Mouse (Mus musculus) cerebellum, postnatal 4 days (tissue): Measurements from ENCODE around the gene Gm13275.
A peak's percentile ranks its signal among the peaks of the same experiment; 100 is the strongest.
"Not testable (repeated sequence)": the region's sequence is repeated elsewhere in the genome, so short reads cannot be mapped to it uniquely, and the experiment has no call there.

ENCODE experiments used
- DNase-seq, 2 experiments: peaks; one replicate each; pipeline ENCODE4 v3.0.0; 2022; ENCODE audit warnings: low spot score in 2 of 2, mixed read lengths in 1 of 2

Gene Gm13275

GRCm38 (mm10) chr4:88797097-88797496 is 2.8 kb downstream of the Gm13275 start, which contains the start of gene Gm13279:
Gene Gm13279, plus strand, starts transcription at chr4:88797397.
- not testable (repeated sequence) for DNase-seq

- DNase-seq, result not testable (repeated sequence)
Observed at GRCm38 (mm10) chr4:88799365-88799764, 5.1 kb downstream of the Gm13275 start, which contains the start of gene Gm13285. Gene Gm13285, plus strand, starts transcription at chr4:88799665.

GRCm38 (mm10) chr4:88802954-88803353 is 8.7 kb downstream of the Gm13275 start, which contains the start of gene Gm13287:
Gene Gm13287, plus strand, starts transcription at chr4:88803254.
- DNase-seq, result not testable (repeated sequence)

DNA sequence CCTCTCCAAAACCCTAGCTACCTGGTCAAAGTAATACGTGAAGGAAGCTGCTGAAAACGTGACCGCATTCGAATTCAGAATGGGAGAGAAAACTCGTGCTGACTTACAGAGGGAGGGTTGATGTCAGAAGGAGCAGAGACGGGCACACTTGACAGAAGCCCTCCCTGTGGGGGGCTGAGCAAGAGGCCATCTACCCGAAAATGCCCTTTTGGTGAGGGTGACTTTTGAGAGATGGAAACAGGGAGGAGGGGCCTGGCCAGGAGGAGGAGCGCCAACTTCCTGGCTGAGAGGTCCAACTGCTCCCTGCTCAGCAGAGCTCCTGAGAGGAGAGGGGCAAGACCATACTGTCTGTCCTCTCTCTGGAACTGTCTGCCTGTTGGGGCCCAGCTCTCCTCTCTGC is 10.9 kb downstream of the Gm13275 start, which contains the start of gene Gm13288:
Gene Gm13288 (plus strand): TSS at position 301 of the 400 bp plus-strand sequence.
- DNase-seq, result not testable (repeated sequence)

GRCm38 (mm10) chr4:88805761-88806160 is 11.5 kb downstream of the Gm13275 start:
- DNase-seq, result peak in 1 of 2 experiments; percentile 7

DNA sequence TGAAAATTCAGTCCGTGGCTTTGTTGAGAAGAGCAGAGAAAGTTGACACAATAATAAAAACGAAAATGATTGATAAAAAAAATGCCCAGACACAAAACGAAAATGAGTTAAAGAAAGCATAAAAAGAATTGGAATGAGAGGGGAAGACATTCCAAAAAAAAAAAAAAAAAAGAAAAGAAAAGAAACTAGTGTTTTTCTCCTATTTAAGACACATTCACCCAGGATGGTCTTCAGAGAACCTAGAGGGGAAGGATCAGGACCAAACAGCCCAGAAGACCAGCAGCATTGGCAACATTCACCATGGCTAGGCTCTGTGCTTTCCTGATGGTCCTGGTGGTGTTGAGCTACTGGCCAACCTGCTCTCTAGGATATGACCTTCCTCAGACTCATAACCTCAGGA is 21.6 kb downstream of the Gm13275 start, which contains the start of gene Ifna7:
Gene Ifna7 (plus strand): TSS at position 301 of the 400 bp plus-strand sequence.
- no peak for DNase-seq

DNA sequence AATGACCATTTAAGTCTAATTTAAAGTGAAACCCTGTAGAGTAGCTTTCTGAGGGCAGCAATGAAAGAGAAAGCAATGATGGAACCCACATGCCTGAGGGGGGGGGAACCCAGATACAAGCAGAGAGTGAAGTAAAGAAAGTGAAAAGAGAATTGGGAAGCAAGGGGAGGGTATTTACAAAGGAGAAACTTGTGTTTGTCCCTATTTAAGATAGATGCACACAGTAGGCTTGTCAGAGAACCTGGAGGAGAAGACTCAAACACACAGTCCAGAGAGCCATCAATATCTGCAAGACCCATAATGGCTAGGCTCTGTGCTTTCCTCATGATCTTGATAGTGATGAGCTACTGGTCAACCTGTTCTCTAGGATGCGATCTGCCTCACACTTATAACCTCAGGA is 25.4 kb downstream of the Gm13275 start, which contains the start of gene Ifna11:
Gene Ifna11 (plus strand): TSS at position 301 of the 400 bp plus-strand sequence.
- DNase-seq, result no peak

- DNase-seq, result peak in 1 of 2 experiments; percentile 8
Observed at GRCm38 (mm10) chr4:88822995-88823394, 28.7 kb downstream of the Gm13275 start.

- DNase-seq, result not testable (repeated sequence)
Observed at GRCm38 (mm10) chr4:88827116-88827515, 32.8 kb downstream of the Gm13275 start, which contains the start of gene Ifna6. Gene Ifna6, plus strand, starts transcription at chr4:88827416.

DNA sequence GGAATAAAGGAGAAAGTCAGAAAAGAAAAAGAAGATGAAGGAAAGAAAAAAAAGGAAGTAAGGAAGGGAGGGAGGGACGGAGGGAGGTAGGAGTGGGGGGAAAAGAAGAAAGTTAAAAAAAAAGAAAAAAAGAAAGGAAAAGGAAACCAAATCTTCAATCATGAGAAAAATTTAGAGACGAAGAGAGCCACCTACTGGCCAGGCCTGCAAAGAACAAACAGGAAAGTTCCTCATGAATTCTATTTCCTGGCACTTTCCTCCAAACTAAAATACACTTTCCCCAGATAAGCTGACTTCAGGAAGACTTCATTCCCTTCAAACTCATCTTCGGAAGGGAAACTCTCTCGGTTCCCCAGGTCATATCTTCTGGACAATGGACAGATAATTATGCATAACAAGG is 36.2 kb downstream of the Gm13275 start:
- DNase-seq, result peak in 1 of 2 experiments; percentile 17

DNA sequence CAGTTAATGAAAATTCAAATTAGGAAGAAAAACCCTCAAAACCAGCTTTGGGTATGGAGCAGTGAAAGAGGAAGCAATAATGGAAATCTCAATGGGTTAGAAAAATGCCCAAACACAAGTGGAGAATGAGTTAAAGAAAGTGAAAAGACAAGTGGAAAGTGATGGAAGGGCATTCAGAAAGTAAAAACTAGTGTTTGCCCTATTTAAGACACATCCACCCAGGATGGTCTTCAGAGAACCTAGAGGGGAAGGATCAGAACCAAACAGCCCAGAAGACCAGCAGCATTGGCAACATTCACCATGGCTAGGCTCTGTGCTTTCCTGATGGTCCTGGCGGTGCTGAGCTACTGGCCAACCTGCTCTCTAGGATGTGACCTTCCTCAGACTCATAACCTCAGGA is 40.9 kb downstream of the Gm13275 start, which contains the start of gene Ifna5:
Gene Ifna5 (plus strand): TSS at position 301 of the 400 bp plus-strand sequence.
- not testable (repeated sequence) for DNase-seq

DNA sequence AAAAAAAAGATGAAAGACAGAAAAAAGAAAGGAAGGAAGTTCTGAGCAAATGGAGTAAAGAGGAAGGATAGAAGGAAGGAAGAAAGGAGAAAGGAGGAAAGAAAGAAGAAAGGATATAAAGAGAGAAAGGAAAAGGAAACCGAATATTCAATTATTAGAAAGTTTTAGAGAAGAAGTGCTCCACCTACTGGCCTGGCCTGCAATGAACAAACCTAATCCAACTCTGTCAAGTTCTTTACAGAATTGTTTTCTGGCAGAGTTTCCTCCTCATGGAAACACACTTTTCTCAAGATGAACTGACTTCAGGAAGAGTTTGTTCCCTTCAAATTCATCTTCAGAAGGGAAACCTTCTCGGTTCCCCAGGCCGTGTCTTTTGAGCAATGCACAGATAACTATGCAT is 44.5 kb downstream of the Gm13275 start:
- DNase-seq, result no peak

DNA sequence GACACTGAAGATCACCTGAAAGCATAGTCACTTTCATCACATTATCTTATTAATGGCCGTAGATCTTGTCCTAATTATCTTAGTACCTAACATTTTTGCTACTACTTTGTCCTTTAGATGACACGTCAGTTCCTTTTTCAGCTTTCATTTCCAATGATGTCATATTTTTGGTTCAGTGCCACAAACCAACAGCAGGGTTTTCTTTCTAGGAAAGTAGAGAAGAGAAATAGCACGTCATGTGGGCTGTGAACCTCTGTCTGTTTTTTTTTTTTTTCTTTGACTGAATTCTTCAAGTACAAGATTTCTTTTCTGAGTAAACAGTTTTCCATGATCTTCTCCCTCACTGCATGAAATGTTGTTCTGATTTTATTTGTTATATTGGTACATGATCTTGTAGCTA is 45.8 kb downstream of the Gm13275 start:
- no peak for DNase-seq

GRCm38 (mm10) chr4:88841438-88841911 is 47.2 kb downstream of the Gm13275 start, which contains the start of gene Ifna4:
Gene Ifna4, plus strand, starts transcription at chr4:88841861.
- no peak for DNase-seq
